Mouse (Mus musculus) lung, embryonic 14.5 days (tissue): Measurements from ENCODE around the gene Caskin1. TPM values are rescaled to one million over a fixed set of nuclear protein-coding genes. Genes with fewer than 3 reads are reported as not detected.

Experiments used
- ATAC-seq: fragments of 200-750 bp; cut with Nextera tagmentation; 2 replicates; pipeline ENCODE4 v1.8.0; 2017; ENCODE audit warnings: mild to moderate bottlenecking, moderate TSS enrichment, moderate library complexity; ENCODE audit not compliant: insufficient read depth
- DNase-seq: peaks from one replicate; pipeline ENCODE4 v3.0.0-alpha.2; 2015
- H3K27ac ChIP-seq: fragments of 300-500 bp; sonication (generic); 2 replicates; pipeline ENCODE4 v1.5.1; 2014; ENCODE audit warnings: low read depth, mild to moderate bottlenecking, moderate library complexity
- H3K27me3 ChIP-seq: fragments of 300-500 bp; sonication (generic); 2 replicates; pipeline ENCODE4 v1.6.1; 2014; ENCODE audit warnings: low read length, control low read depth; ENCODE audit not compliant: insufficient read depth
- H3K36me3 ChIP-seq: fragments of 300-500 bp; sonication (generic); 2 replicates; pipeline ENCODE4 v1.6.1; 2014; ENCODE audit warnings: control low read depth; ENCODE audit not compliant: insufficient read depth
- H3K4me1 ChIP-seq: fragments of 300-500 bp; sonication (generic); 2 replicates; pipeline ENCODE4 v1.6.1; 2014; ENCODE audit warnings: antibody characterized with exemption, control low read depth; ENCODE audit not compliant: insufficient read depth
- H3K4me2 ChIP-seq: fragments of 300-500 bp; sonication (generic); 2 replicates; pipeline ENCODE4 v1.6.1; 2014; ENCODE audit warnings: mild to moderate bottlenecking
- H3K4me3 ChIP-seq: fragments of 300-500 bp; sonication (generic); 2 replicates; pipeline ENCODE4 v1.5.1; 2014; ENCODE audit warnings: low read depth, low read length
- H3K9ac ChIP-seq: fragments of 300-500 bp; sonication (generic); 2 replicates; pipeline ENCODE4 v1.6.1; 2014
- H3K9me3 ChIP-seq: fragments of 300-500 bp; sonication (generic); 2 replicates; pipeline ENCODE4 v1.6.1; 2016; ENCODE audit warnings: low read depth, low read length, control low read depth
- CTCF ChIP-seq: IDR thresholded peaks from 2 replicates; pipeline ENCODE4 v1.5.1; 2016; ENCODE audit warnings: antibody characterized with exemption, low read depth
- WGBS: fragments of 180-500 bp; shearing (Covaris S2); extraction: QIAGEN DNeasy Blood & Tissue Kit; methylation state at CpG from one replicate; pipeline ENCODE4 v1.1.7; 2014; 5-methylcytosine and 5-hydroxymethylcytosine counted together
- polyA plus RNA-seq: library from polyadenylated mRNA; unstranded; fragments of >200 nt; fragmentation: Nextera tagmentation; extraction: Ambion mirVana; gene quantifications from 2 replicates; pipeline ENCODE4 v1.2.1, GENCODE M21; 2014

The Caskin1 gene
- polyA plus RNA-seq, 1 experiment from 2014 or later, result 0.93 TPM

DNA sequence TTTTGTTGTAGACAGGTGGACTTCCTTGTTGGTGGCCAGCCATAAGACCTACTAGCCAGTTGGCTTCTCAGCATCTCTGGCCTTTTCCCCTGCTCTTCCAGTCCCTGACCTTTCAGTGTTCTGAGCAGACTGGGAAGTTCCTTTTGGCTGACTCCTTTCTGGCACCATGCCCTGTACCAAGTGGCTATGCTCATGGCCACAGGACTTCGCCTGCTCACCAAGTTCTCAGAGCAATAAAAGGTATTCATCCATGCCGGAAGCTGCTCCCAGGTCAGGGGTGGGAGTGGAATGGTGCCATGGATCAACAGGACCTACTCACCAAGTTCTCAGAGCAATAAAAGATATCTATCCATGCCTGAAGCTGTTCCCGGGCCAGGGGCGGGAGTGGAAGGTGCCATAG, 15.9 kb upstream of the Caskin1 start:
- no peaks in the 10 kb centered on the region for H3K9me3 ChIP-seq
- no peak overlapping the region for H3K27ac ChIP-seq
- peak overlapping the region; percentile 98 for H3K4me2 ChIP-seq
- peaks cover 11% of the 10 kb centered on the region for H3K4me1 ChIP-seq
- ATAC-seq, result no peak
- no peak for TF ChIP-seq CTCF
- no peak overlapping the region for H3K9ac ChIP-seq
- H3K27me3 ChIP-seq, result no peaks in the 10 kb centered on the region
- H3K36me3 ChIP-seq, result peaks cover 45% of the 10 kb centered on the region
- peak overlapping the region; percentile 85; the same call in 1 of the 2 replicates for H3K4me3 ChIP-seq
- DNase-seq, result peak; percentile 56
- 79% methylated on average over 4 of the region's 4 CpGs for WGBS

DNA sequence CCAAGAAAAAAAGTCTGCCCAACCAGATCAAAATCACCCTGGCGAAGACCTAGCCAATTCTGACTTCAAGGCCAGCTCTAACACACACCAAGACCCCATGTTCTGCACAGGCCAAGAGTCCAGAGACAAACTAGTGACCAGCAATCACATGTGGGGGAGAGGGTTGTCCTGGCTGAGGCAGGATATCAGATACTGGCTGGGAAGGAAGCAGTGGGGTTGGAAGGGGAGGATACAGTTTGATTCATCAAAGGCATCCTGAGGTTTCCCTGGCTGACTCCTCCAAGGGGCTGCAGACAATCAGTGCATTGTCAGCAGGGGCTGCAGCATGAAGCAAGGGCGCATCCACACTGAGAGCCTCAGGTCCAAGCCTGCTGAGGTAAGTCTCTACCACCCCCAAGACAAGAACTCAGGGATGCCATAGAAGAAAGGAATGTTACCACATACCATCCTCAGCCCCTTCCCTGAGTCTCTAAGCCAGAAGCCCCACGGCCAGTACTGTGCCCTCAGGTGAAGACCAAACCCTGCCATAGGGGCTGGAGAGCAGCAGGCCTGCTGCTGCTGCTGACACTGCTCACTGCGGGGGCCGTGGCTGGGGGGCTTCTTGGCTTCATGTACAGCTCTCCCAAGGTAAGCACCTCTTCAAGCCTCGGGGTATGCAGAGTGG, 14.7 kb upstream of the Caskin1 start, which contains the start of gene Bricd5:
TSS of gene Bricd5 (plus strand) at position 273 of the 664 bp plus-strand sequence.
- Histone ChIP-seq H3K9ac (0 out of 2 replicates have a peak within 1 kb of the TSS, but pooled peaks have one; percentile 15), H3K4me2 (peak within 1 kb of the TSS; percentile 98; the same call in 1 of the 2 replicates), H3K4me3 (no peak within 1 kb of the TSS), H3K27ac (no peak within 1 kb of the TSS), H3K27me3 (no peaks in the 10 kb centered on the region), H3K9me3 (no peaks in the 10 kb centered on the region), H3K36me3 (peaks cover 45% of the 10 kb centered on the region), H3K4me1 (peaks cover 11% of the 10 kb centered on the region)
- no peak for TF ChIP-seq CTCF
- 76% methylated on average over 6 of the region's 6 CpGs for WGBS
- ATAC-seq (no peak), DNase-seq (no peak)

DNA sequence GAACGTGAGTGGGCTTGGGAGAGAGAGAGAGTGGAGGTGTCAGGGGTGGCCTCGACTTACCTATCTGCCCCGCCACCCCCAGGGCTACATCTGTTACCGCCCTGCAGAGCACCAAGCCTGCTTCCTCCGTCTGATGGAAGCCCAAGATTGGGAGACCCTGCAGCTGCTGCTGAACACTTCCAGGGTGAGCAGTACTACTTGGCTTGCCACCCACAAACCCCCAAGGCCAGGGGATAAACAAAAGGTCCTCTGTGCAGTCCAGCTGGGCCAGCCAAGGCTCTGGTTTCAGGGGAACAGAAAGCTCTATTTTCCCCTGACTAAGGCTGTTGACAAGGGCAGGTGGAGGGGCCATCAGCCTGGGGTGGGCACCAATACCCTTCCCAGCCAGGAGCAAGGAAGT, 13.8 kb upstream of the Caskin1 start:
- Histone ChIP-seq H3K27ac (no peak overlapping the region), H3K27me3 (no peaks in the 10 kb centered on the region), H3K9me3 (no peaks in the 10 kb centered on the region), H3K4me3 (no peak overlapping the region), H3K4me2 (no peak overlapping the region), H3K4me1 (peaks cover 11% of the 10 kb centered on the region), H3K9ac (no peak overlapping the region), H3K36me3 (peaks cover 45% of the 10 kb centered on the region)
- 79% methylated on average over 5 of the region's 5 CpGs for WGBS
- DNase-seq (no peak), ATAC-seq (no peak)
- no peak for TF ChIP-seq CTCF

DNA sequence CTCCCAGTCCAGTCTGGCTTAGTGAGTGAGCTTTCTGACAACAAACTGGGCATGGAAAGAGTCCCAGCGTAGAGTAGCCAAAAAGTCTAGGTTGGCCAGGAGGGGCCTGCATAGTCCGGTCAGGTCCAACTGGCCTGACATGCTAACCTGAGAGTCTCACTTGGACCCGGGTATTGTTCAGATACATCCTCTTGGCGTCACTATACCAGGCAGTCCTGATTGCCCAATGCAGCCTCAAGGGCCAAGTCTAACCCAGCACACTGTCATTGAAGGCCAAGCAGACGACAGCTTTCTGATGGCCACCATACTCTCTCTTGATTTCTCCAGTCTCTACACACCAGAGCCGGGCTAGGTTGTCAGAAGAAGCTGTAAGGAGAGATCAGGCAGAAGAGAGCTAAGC, 12.8 kb upstream of the Caskin1 start:
- Histone ChIP-seq H3K9ac (no peak overlapping the region), H3K27ac (no peak overlapping the region), H3K4me3 (no peak overlapping the region), H3K4me2 (no peak overlapping the region), H3K27me3 (no peaks in the 10 kb centered on the region), H3K36me3 (peaks cover 45% of the 10 kb centered on the region), H3K4me1 (peaks cover 14% of the 10 kb centered on the region), H3K9me3 (no peaks in the 10 kb centered on the region)
- ATAC-seq (no peak), DNase-seq (no peak)
- 94% methylated on average over 6 of the region's 6 CpGs for WGBS
- TF ChIP-seq CTCF, result no peak

DNA sequence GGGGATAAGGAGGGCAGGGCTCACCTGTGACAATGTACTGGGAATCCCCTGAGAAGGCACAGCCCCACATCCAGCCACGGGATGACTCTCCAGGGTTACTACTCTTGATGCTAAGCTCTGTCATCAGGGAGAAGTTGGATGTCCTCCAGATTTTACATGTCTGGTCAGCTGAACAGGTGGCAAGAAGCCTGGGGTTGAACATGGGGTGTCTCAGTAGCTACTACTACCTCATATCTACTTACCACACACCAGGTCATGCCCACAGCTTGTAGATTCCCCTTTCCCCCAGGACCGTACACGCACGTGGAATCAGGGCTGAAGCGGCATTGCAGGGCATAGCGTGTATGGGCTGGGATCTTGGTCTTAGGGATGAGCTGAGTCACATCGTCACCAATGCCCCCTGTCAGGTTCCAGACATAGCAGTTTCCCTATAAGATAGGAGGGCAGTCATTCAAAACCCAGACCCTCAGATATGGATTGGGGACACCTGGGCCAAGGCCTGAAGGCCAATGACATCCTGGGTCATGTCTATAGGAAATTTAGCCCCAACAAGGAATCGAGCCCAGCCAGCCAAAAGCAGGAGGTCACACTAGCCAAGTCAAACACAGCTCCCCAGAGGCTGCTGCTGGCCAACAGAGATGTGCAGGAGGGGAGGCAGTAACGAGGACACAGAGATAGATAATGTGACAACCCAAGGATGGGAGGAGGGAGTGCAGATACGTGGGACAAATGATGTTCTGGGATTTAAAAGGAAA, 12.2 kb upstream of the Caskin1 start:
- Histone ChIP-seq H3K4me1 (peaks cover 14% of the 10 kb centered on the region), H3K9ac (no peak overlapping the region; the same call in 1 of the 2 replicates)
- WGBS, result 89% methylated on average over 10 of the region's 10 CpGs

DNA sequence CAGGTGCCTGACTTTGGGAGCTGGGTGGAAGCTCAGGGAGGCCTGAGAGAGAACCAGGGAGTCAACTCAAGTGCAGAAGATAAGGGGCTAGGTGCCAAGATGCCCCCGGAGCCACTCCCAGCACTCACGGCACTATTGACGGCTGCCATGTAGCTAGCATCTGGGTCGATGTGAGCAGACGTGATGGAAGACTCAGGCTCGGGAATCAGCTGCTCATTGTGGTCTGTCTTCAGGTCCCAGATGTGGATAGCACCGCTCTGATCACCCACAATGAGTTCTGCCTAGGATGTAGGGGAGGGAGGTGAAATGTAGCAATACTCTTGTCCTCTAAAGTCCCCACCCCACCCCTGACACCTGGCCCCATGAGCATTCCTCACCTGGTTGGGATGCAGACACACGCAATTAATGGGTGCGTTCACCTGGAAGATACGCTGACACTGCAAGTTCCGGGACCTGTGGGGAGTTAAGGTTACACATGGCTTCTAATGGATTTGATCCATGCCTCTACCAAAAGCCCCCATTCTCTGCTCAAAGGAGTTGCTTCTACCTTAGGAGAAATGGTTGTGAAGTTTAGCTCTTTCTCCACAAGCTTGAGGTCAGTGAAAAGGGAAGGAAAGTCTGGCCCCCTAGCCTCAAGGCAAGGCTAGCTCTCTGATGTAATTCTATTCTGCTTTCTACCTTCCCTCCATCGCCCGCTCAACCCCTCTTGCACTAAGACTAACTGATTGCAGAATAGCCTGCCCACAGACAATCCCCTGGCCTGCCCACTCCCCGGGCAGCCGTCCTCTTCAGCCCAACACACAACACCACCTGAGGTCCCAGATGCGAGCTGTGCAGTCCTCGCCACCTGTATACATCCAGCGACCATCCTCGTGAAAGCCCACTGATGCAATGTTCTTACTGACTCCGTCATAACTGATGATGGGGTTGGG, 11.1 kb upstream of the Caskin1 start:
- Histone ChIP-seq H3K4me1 (peaks cover 6% of the 10 kb centered on the region; the same call in 1 of the 2 replicates), H3K4me2 (peak overlapping the region; percentile 62), H3K4me3 (0 out of 2 replicates have a peak overlapping the region, but pooled peaks have one; percentile 73), H3K9ac (peak overlapping the region; percentile 82), H3K27me3 (no peaks in the 10 kb centered on the region), H3K9me3 (no peaks in the 10 kb centered on the region), H3K27ac (no peak overlapping the region), H3K36me3 (peaks cover 40% of the 10 kb centered on the region)
- WGBS, result 92% methylated on average over 20 of the region's 20 CpGs
- DNase-seq, result no peak
- no peak for ATAC-seq
- no peak for TF ChIP-seq CTCF

More for the DNA sequence above, 12.2 kb upstream of the Caskin1 start:
- no peaks in the 10 kb centered on the region for H3K9me3 ChIP-seq
- TF ChIP-seq CTCF, result no peak
- ATAC-seq, result no peak
- DNase-seq, result no peak
- no peaks in the 10 kb centered on the region for H3K27me3 ChIP-seq
- H3K4me3 ChIP-seq, result no peak overlapping the region
- no peak overlapping the region for H3K27ac ChIP-seq
- no peak overlapping the region for H3K4me2 ChIP-seq
- peaks cover 45% of the 10 kb centered on the region for H3K36me3 ChIP-seq
